Mouse (Mus musculus) kidney, adult 2 months (tissue): ENCODE results near the gene Prpf18.

Experiments
- CTCF ChIP-seq: fragments of 200-500 bp; conservative IDR thresholded peaks from 2 replicates; pipeline ENCODE4 v1.5.1; 2011; ENCODE audit warnings: low read depth, mild to moderate bottlenecking, control low read depth, low read length, moderate library complexity, mixed read lengths; ENCODE audit not compliant: insufficient read depth, insufficient read length
- POLR2A ChIP-seq: fragments of 200-500 bp; IDR thresholded peaks from one replicate; pipeline ENCODE4 v1.6.1; 2011; ENCODE audit warnings: low read depth, low read length, control low read depth

DNA sequence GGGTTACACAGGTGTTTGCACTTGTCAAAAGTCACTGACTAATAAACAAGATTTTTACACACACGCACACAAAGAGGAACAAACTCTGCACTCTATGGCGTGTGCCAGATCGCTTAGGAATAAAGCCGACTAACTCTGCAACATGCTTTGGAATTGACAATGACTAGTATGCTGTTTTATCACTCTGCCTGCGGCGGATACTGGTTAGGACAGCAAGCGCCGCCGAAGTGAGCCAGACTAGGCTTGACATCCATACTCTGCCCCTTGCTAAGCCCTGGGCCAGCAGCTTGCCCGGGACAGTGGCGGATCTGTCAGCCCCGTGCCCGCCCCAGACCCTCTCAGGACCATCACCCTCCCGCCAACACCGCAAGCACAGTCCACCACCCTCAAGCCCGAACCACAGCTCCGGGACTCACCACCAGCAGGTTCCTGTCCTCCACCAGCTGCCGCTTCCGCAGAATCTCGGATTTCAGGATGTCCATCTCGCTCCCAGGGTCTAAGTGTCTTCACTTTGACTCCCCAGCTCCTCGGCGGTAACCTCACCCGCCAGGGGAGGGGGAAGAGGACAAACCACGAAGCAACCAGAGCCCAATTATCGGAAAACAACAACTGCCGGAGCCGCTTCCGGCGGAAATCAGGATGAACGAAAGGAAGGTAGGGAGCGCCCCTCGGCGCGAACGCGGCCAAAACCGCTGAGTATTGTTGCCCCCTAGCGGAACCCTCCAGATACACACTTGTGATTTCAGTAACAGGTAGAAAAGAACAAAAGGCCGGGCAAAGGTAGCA, at the start of gene Prpf18:
- TF ChIP-seq CTCF (peak; percentile 77), POLR2A (peak; percentile 34)
